Mouse (Mus musculus) C2C12 (cell line): ENCODE measurements at regions not wholly inside any gene's neighbourhood (a gene's known extent, or its start where the extent isn't known, plus 50 kb on each side); places are given as distances from the start of the nearest gene placed in this dataset.

Source experiments
- H3K27me3 ChIP-seq: one replicate; pipeline ENCODE4 v1.6.1; 2011; ENCODE audit not compliant: control insufficient read depth, insufficient read depth, insufficient read length
- H3K36me3 ChIP-seq: one replicate; pipeline ENCODE4 v1.6.1; 2011; ENCODE audit not compliant: control insufficient read depth, insufficient read depth
- H3K4me3 ChIP-seq: one replicate; pipeline ENCODE4 v1.5.1; 2011; ENCODE audit warnings: mild to moderate bottlenecking, control low read depth; ENCODE audit not compliant: poor library complexity, insufficient read depth, severe bottlenecking
- H3K79me2 ChIP-seq: one replicate; pipeline ENCODE4 v1.6.1; 2011; ENCODE audit not compliant: control insufficient read depth, insufficient read depth
- H3K79me3 ChIP-seq: one replicate; pipeline ENCODE4 v1.6.1; 2011; ENCODE audit warnings: low read depth, control low read depth
- H3ac ChIP-seq: one replicate; pipeline ENCODE3; 2011; ENCODE audit warnings: low read depth; ENCODE audit not compliant: control insufficient read depth, insufficient read length
- CEBPB ChIP-seq: IDR thresholded peaks from one replicate; pipeline ENCODE4 v1.6.1; 2011; ENCODE audit warnings: low read depth, mild to moderate bottlenecking, control low read depth, moderate library complexity
- CTCF ChIP-seq: IDR thresholded peaks from one replicate; pipeline ENCODE4 v1.5.1; 2011; ENCODE audit not compliant: control insufficient read depth, insufficient read depth, insufficient read length
- FOSL1 ChIP-seq: IDR thresholded peaks from one replicate; pipeline ENCODE4 v1.8.0; 2011; ENCODE audit warnings: mild to moderate bottlenecking, low read length; ENCODE audit not compliant: poor library complexity, insufficient read depth, severe bottlenecking
- MAX ChIP-seq: IDR thresholded peaks from one replicate; pipeline ENCODE4 v1.6.1; 2011; ENCODE audit warnings: mild to moderate bottlenecking, control low read depth
- MYOD1 ChIP-seq: IDR thresholded peaks from one replicate; pipeline ENCODE4 v1.6.1; 2011; ENCODE audit warnings: low read depth; ENCODE audit not compliant: control insufficient read depth, insufficient read length
- MYOG ChIP-seq: IDR thresholded peaks from one replicate; pipeline ENCODE4 v1.6.1; 2011; ENCODE audit not compliant: control insufficient read depth, insufficient read length; ENCODE audit errors: extremely low read depth
- USF1 ChIP-seq: IDR thresholded peaks from one replicate; pipeline ENCODE4 v1.6.1; 2011; ENCODE audit warnings: low read depth, mild to moderate bottlenecking, control low read depth, moderate library complexity

DNA sequence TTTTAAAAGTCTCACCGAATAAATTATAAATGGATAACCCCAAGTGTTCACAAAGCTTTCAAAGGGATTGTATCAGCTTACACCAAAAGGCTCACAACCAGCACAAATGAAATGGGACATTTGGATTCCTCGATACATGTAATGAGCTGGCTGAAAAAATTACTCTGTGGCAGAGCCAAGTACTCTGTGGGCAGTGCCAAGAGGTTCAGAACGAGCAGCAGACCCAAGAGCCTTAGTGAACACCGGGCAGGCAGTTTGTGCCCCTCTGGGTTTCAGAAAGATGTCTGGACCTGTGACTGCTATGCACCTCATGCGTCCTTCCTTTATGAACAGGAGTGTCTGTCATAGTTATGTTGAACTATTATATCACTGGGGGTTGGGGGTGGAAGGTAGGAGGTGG is 74.0 kb upstream of the Atp1b1 start:
- Histone ChIP-seq H3K36me3 (no peaks in the 10 kb centered on the region), H3ac (no peak overlapping the region), H3K79me3 (no peaks in the 10 kb centered on the region), H3K79me2 (no peaks in the 10 kb centered on the region), H3K4me3 (no peak overlapping the region), H3K27me3 (no peaks in the 10 kb centered on the region)
- no peak for TF ChIP-seq FOSL1
- TF ChIP-seq USF1 = no peak
- no peak for TF ChIP-seq MYOG
- no peak for TF ChIP-seq MAX
- no peak for TF ChIP-seq CTCF
- TF ChIP-seq CEBPB = no peak
- TF ChIP-seq MYOD1 = no peak

DNA sequence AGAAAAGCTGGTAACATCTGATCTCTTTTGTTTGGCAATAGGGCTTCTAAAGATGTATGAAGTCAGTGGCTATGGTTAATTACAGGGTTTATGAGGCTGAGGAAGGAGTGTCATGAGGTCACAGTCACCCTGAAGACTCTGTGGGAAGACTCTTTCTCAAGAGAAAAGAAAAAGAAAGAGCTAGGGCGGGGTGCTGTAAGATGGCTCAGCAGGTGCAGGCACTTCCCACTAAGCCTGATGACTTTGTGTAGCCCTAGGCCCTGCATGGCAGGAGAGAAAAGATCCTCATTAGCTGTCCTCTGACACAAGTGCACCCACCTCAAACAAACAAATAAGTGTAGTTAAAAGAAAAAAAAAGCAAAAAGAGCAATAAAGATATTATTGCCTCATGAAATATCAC is 73.6 kb upstream of the Atp1b1 start:
- Histone ChIP-seq H3K4me3 (no peak overlapping the region), H3ac (no peak overlapping the region), H3K36me3 (no peaks in the 10 kb centered on the region), H3K79me2 (no peaks in the 10 kb centered on the region), H3K27me3 (no peaks in the 10 kb centered on the region), H3K79me3 (no peaks in the 10 kb centered on the region)
- no peak for TF ChIP-seq CEBPB
- no peak for TF ChIP-seq MYOG
- TF ChIP-seq CTCF = no peak
- TF ChIP-seq FOSL1 = no peak
- TF ChIP-seq MAX = no peak
- TF ChIP-seq USF1 = no peak
- no peak for TF ChIP-seq MYOD1

- Histone ChIP-seq H3K79me3 (no peaks in the 10 kb centered on the region), H3K79me2 (no peaks in the 10 kb centered on the region), H3ac (no peak overlapping the region), H3K27me3 (no peaks in the 10 kb centered on the region), H3K36me3 (no peaks in the 10 kb centered on the region), H3K4me3 (no peak overlapping the region)
- TF ChIP-seq CTCF = no peak
- no peak for TF ChIP-seq MAX
- TF ChIP-seq USF1 = no peak
- no peak for TF ChIP-seq MYOG
- TF ChIP-seq FOSL1 = no peak
- TF ChIP-seq MYOD1 = no peak
- TF ChIP-seq CEBPB = no peak
These were observed 68.6 kb upstream of the Atp1b1 start for GRCm38 (mm10) chr1:164526748-164527147.

DNA sequence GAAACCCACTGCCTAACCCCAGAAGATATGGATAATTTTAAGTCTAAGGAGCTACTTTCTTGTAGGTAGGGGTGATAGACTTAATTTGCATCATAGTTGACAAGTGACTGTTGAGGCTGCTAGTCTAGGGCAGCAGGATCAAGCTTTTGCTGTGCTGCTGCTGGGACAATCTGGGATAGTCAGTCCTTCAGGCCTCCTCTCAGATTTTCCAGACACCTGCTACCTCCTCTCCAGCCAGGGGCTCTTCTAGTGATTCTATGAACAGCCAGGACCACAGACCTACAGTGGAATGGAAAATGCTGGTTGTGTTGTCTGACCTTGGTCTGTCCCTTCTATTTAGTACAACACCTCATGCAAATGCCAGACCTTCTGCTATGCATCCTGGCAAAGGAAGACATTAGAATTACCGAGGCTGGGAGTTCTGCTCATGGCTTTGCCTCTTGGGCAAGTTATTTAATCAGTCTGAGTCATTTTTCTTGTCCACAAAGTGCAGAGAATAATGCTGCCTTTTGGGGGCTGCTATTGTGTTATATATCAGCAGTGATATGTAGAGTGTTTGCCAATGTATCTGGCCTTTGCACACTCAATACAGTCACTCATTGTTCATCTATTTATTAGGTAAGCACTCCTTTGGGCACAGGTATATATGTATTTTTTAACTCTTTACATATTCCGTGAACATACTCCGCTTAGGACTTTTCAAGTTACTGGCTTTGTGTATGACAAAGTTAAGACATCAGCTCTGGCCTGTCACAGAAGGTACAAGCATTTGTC is 64.4 kb upstream of the Atp1b1 start:
- H3K27me3 ChIP-seq = no peaks in the 10 kb centered on the region
- TF ChIP-seq CTCF (no peak), MYOG (no peak), FOSL1 (no peak), CEBPB (no peak), MYOD1 (no peak), USF1 (no peak), MAX (no peak)
- no peaks in the 10 kb centered on the region for H3K36me3 ChIP-seq
- no peak overlapping the region for H3K4me3 ChIP-seq
- no peaks in the 10 kb centered on the region for H3K79me3 ChIP-seq
- no peaks in the 10 kb centered on the region for H3K79me2 ChIP-seq
- H3ac ChIP-seq = no peak overlapping the region

GRCm38 (mm10) chr1:164521371-164522130 is 63.4 kb upstream of the Atp1b1 start:
- H3ac ChIP-seq = no peak overlapping the region
- TF ChIP-seq CTCF (no peak), USF1 (no peak), MYOG (no peak), FOSL1 (no peak), MAX (no peak), CEBPB (no peak)

GRCm38 (mm10) chr1:164518866-164519265 is 60.7 kb upstream of the Atp1b1 start:
- H3ac ChIP-seq = no peak overlapping the region
- no peak for TF ChIP-seq FOSL1
- TF ChIP-seq MYOG = no peak
- no peaks in the 10 kb centered on the region for H3K79me2 ChIP-seq
- no peaks in the 10 kb centered on the region for H3K79me3 ChIP-seq
- H3K4me3 ChIP-seq = no peak overlapping the region
- H3K36me3 ChIP-seq = no peaks in the 10 kb centered on the region
- no peaks in the 10 kb centered on the region for H3K27me3 ChIP-seq

More at GRCm38 (mm10) chr1:164521371-164522130, 63.4 kb upstream of the Atp1b1 start:
- H3K4me3 ChIP-seq = no peak overlapping the region
- H3K79me2 ChIP-seq = no peaks in the 10 kb centered on the region
- H3K36me3 ChIP-seq = no peaks in the 10 kb centered on the region
- H3K79me3 ChIP-seq = no peaks in the 10 kb centered on the region
- H3K27me3 ChIP-seq = no peaks in the 10 kb centered on the region
